24 mouse cellular contexts compared by ENCODE assay signal in genomic region chr13:43612040-43612439, GRCm38 (mm10). TPM values are rescaled to one million over a fixed set of nuclear protein-coding genes. Genes with fewer than 3 reads are reported as not detected.
DNase-seq lines count a peak whose midpoint lies in the region; ATAC-seq lines count a peak whose summit lies in the region.
"Had no signal": no experiment of that assay in that cellular context is flagged by ENCODE, and none has a peak within 500 bp of the region (broad histone marks: within the 10 kb centered on the region; RNA-seq: fewer than 3 reads in every experiment).

No protein-coding gene starts in this region.

- no peak overlapping the region for H3K4me3 ChIP-seq in intestine, embryonic 14.5 days (ENCODE audit: low read depth, low read length)
- H3K4me3 ChIP-seq in intestine, embryonic 15.5 days (replicated peaks) = no peak overlapping the region
- H3K4me3 ChIP-seq in midbrain, embryonic 10.5 days = no peak overlapping the region
- no peak overlapping the region for H3K4me3 ChIP-seq in midbrain, embryonic 14.5 days (replicated peaks; ENCODE audit: low read depth, low read length)
- no peak overlapping the region for H3K4me3 ChIP-seq in embryonic facial prominence, embryonic 14.5 days (ENCODE audit: low read depth, low read length)
- H3K4me3 ChIP-seq: forebrain, embryonic 13.5 days; forebrain, embryonic 15.5 days had no signal

- H3K9me3 ChIP-seq in intestine, embryonic 14.5 days (ENCODE audit: control insufficient read depth, low read length) = no peaks in the 10 kb centered on the region
- no peaks in the 10 kb centered on the region for H3K9me3 ChIP-seq in intestine, embryonic 15.5 days
- no peaks in the 10 kb centered on the region for H3K9me3 ChIP-seq in midbrain, embryonic 10.5 days (replicated peaks)
- no peaks in the 10 kb centered on the region for H3K9me3 ChIP-seq in midbrain, embryonic 14.5 days (ENCODE audit: control insufficient read depth, low read length)
- H3K9me3 ChIP-seq in embryonic facial prominence, embryonic 14.5 days (ENCODE audit: control insufficient read depth, low read length) = no peaks in the 10 kb centered on the region
- H3K9me3 ChIP-seq: forebrain, embryonic 13.5 days; forebrain, embryonic 15.5 days; G1E had no signal

- H3K4me2 ChIP-seq in intestine, embryonic 14.5 days (ENCODE audit: low read length) = no peak overlapping the region
- H3K4me2 ChIP-seq in intestine, embryonic 15.5 days (replicated peaks) = no peak overlapping the region
- no peak overlapping the region for H3K4me2 ChIP-seq in midbrain, embryonic 14.5 days (ENCODE audit: low read length)
- no peak overlapping the region for H3K4me2 ChIP-seq in embryonic facial prominence, embryonic 14.5 days (ENCODE audit: low read depth, low read length)
- H3K4me2 ChIP-seq: forebrain, embryonic 13.5 days; forebrain, embryonic 15.5 days had no signal

- H3K36me3 ChIP-seq in intestine, embryonic 14.5 days (ENCODE audit: control insufficient read depth, insufficient read depth, low read length) = no peaks in the 10 kb centered on the region
- H3K36me3 ChIP-seq in intestine, embryonic 15.5 days = no peaks in the 10 kb centered on the region
- no peaks in the 10 kb centered on the region for H3K36me3 ChIP-seq in midbrain, embryonic 10.5 days
- H3K36me3 ChIP-seq in midbrain, embryonic 14.5 days (ENCODE audit: control insufficient read depth, insufficient read depth, low read length) = no peaks in the 10 kb centered on the region
- H3K36me3 ChIP-seq in embryonic facial prominence, embryonic 14.5 days (ENCODE audit: control insufficient read depth, insufficient read depth, low read length) = no peaks in the 10 kb centered on the region
- H3K36me3 ChIP-seq: forebrain, embryonic 15.5 days; G1E had no signal

- ATAC-seq in intestine, embryonic 14.5 days (replicated peaks; ENCODE audit: low FRiP score, low TSS enrichment, low read depth) = no peak
- no peak for ATAC-seq in intestine, embryonic 15.5 days
- ATAC-seq in midbrain, embryonic 14.5 days (ENCODE audit: low FRiP score, low TSS enrichment) = no peak
- no peak for ATAC-seq in embryonic facial prominence, embryonic 14.5 days (ENCODE audit: low read depth)
- ATAC-seq: activated CD4-positive, CD25-positive, alpha-beta regulatory T cell, adult 4 months; CD4-positive, CD25-positive, alpha-beta regulatory T cell, adult 4 months; forebrain, embryonic 13.5 days; forebrain, embryonic 15.5 days; Patski had no signal

- H3K27ac ChIP-seq in intestine, embryonic 14.5 days (ENCODE audit: low read depth) = no peak overlapping the region
- H3K27ac ChIP-seq in intestine, embryonic 15.5 days = no peak overlapping the region
- H3K27ac ChIP-seq in midbrain, embryonic 10.5 days (replicated peaks) = no peak overlapping the region
- H3K27ac ChIP-seq in midbrain, embryonic 14.5 days (replicated peaks; ENCODE audit: low read depth, low read length) = no peak overlapping the region
- H3K27ac ChIP-seq in embryonic facial prominence, embryonic 14.5 days (replicated peaks; ENCODE audit: low read depth, low read length) = no peak overlapping the region
- H3K27ac ChIP-seq: forebrain, embryonic 13.5 days; forebrain, embryonic 15.5 days had no signal

- DNase-seq in cerebellum, adult 11-12 months = peak; percentile 3
- no peak for DNase-seq in cerebellum, adult 8-10 months
- peak; percentile 29 for DNase-seq in intestine, embryonic 14.5 days (ENCODE audit: low spot score)
- DNase-seq in midbrain, embryonic 10.5 days (ENCODE audit: low spot score) = peak; percentile 4
- no peak for DNase-seq in midbrain, embryonic 14.5 days
- DNase-seq in embryonic facial prominence, embryonic 14.5 days (ENCODE audit: low spot score) = peak; percentile 54
- DNase-seq in adrenal gland, adult 8-10 months = no peak
- DNase-seq: adrenal gland, postnatal 10 days; adrenal gland, postnatal 25 days; B cell, adult 2 months; cerebellum, adult 11 months; cerebellum, adult 9-11 months; cerebellum, postnatal 14 days; cerebellum, postnatal 36 days; embryo, embryonic 11 days had no signal

- H3K9ac ChIP-seq in intestine, embryonic 14.5 days (ENCODE audit: low read length) = no peak overlapping the region
- no peak overlapping the region for H3K9ac ChIP-seq in intestine, embryonic 15.5 days
- H3K9ac ChIP-seq in midbrain, embryonic 14.5 days (replicated peaks; ENCODE audit: low read length) = no peak overlapping the region
- H3K9ac ChIP-seq in embryonic facial prominence, embryonic 14.5 days (ENCODE audit: low read depth, low read length) = no peak overlapping the region
- H3K9ac ChIP-seq: forebrain, embryonic 13.5 days; forebrain, embryonic 15.5 days had no signal

- WGBS in intestine, embryonic 14.5 days = 79% methylated on average over 6 of the region's 6 CpGs
- WGBS in intestine, embryonic 15.5 days = 81% methylated on average over 6 of the region's 6 CpGs
- 89% methylated on average over 6 of the region's 6 CpGs for WGBS in midbrain, embryonic 10.5 days
- 89% methylated on average over 6 of the region's 6 CpGs for WGBS in midbrain, embryonic 14.5 days
- 45% methylated on average over 6 of the region's 6 CpGs for WGBS in embryonic facial prominence, embryonic 14.5 days

- no peaks in the 10 kb centered on the region for H3K27me3 ChIP-seq in intestine, embryonic 14.5 days (replicated peaks; ENCODE audit: control insufficient read depth, insufficient read depth, low read length)
- no peaks in the 10 kb centered on the region for H3K27me3 ChIP-seq in intestine, embryonic 15.5 days (replicated peaks)
- H3K27me3 ChIP-seq in midbrain, embryonic 10.5 days (ENCODE audit: low read depth, poor library complexity, severe bottlenecking) = peaks cover 15% of the 10 kb centered on the region
- H3K27me3 ChIP-seq in midbrain, embryonic 14.5 days (ENCODE audit: control insufficient read depth, insufficient read depth, low read length) = no peaks in the 10 kb centered on the region
- no peaks in the 10 kb centered on the region for H3K27me3 ChIP-seq in embryonic facial prominence, embryonic 14.5 days (replicated peaks; ENCODE audit: control insufficient read depth, insufficient read depth, low read length)
- H3K27me3 ChIP-seq: forebrain, embryonic 13.5 days; forebrain, embryonic 15.5 days had no signal

- H3K4me1 ChIP-seq in intestine, embryonic 14.5 days (replicated peaks; ENCODE audit: control insufficient read depth, insufficient read depth, low read length) = peaks cover 5% of the 10 kb centered on the region; the same call in 1 of the 2 replicates
- peaks cover 4% of the 10 kb centered on the region; the same call in 1 of the 2 replicates for H3K4me1 ChIP-seq in intestine, embryonic 15.5 days (replicated peaks)
- H3K4me1 ChIP-seq in midbrain, embryonic 10.5 days = peaks cover 22% of the 10 kb centered on the region
- peaks cover 16% of the 10 kb centered on the region for H3K4me1 ChIP-seq in midbrain, embryonic 14.5 days (ENCODE audit: control insufficient read depth, insufficient read depth, low read length)
- peaks cover 11% of the 10 kb centered on the region; the same call in 1 of the 2 replicates for H3K4me1 ChIP-seq in embryonic facial prominence, embryonic 14.5 days (ENCODE audit: control insufficient read depth, insufficient read depth, low read length)

RNA-seq across cellular contexts. Expression of gene Rnf182, which starts 3.5 kb away (rescaled TPM):
- 1.5 and 2.2 TPM in 2 replicates for polyA plus RNA-seq in intestine, embryonic 14.5 days (2014; fragmentation: Nextera tagmentation; extraction: Ambion mirVana)
- polyA plus RNA-seq in intestine, embryonic 15.5 days (2015; fragmentation: Nextera tagmentation; extraction: Ambion mirVana) = 1.9 and 2.4 TPM in 2 replicates
- polyA plus RNA-seq in midbrain, embryonic 10.5 days (2016; fragmentation: Nextera tagmentation; extraction: Ambion mirVana) = 6.9 and 7.7 TPM in 2 replicates
- polyA plus RNA-seq in midbrain, embryonic 14.5 days (2014; fragmentation: Nextera tagmentation; extraction: Ambion mirVana) = 32.7 and 38.0 TPM in 2 replicates
- polyA plus RNA-seq in embryonic facial prominence, embryonic 14.5 days (2014; fragmentation: Nextera tagmentation; extraction: Ambion mirVana) = 7.8 and 8.2 TPM in 2 replicates
- total RNA-seq in adrenal gland, adult 8-10 months (2022) = 1 to 10 TPM in 2 of 4 experiments, under 1 TPM in 2; 0.23 to 1.3 (median 0.79) TPM
- total RNA-seq: CH12.LX; common myeloid progenitor, adult 5-6 weeks had no signal
- polyA plus RNA-seq: CD4-positive, CD25-positive, alpha-beta regulatory T cell, adult 4 months; G1E had no signal

RNA-seq across cellular contexts. Expression of gene Mcur1, which starts 52.0 kb away (rescaled TPM):
- polyA plus RNA-seq in intestine, embryonic 14.5 days (2014; fragmentation: Nextera tagmentation; extraction: Ambion mirVana) = 11.2 and 13.1 TPM in 2 replicates
- polyA plus RNA-seq in intestine, embryonic 15.5 days (2015; fragmentation: Nextera tagmentation; extraction: Ambion mirVana) = 11.0 TPM in 2 replicates
- 8.1 and 10.4 TPM in 2 replicates for polyA plus RNA-seq in midbrain, embryonic 10.5 days (2016; fragmentation: Nextera tagmentation; extraction: Ambion mirVana)
- polyA plus RNA-seq in midbrain, embryonic 14.5 days (2014; fragmentation: Nextera tagmentation; extraction: Ambion mirVana) = 6.6 and 10.8 TPM in 2 replicates
- 14.5 and 15.5 TPM in 2 replicates for polyA plus RNA-seq in embryonic facial prominence, embryonic 14.5 days (2014; fragmentation: Nextera tagmentation; extraction: Ambion mirVana)
- 10 to 100 TPM; 28.4 to 44.0 (median 34.8) TPM for total RNA-seq in adrenal gland, adult 8-10 months (2022)

Comparison
In these comparisons a context has a peak if more than half of its experiments do, and no peak if none do; other contexts are left out.
1. DNase-seq: peak in cerebellum, adult 11-12 months (single experiment), intestine, embryonic 14.5 days (single experiment), midbrain, embryonic 10.5 days (single experiment) and embryonic facial prominence, embryonic 14.5 days (single experiment); none in cerebellum, adult 8-10 months (single experiment), midbrain, embryonic 14.5 days (single experiment) and adrenal gland, adult 8-10 months (single experiment).